Comparison of ENCODE assay signal across 8 mouse cellular contexts in the genomic region with DNA sequence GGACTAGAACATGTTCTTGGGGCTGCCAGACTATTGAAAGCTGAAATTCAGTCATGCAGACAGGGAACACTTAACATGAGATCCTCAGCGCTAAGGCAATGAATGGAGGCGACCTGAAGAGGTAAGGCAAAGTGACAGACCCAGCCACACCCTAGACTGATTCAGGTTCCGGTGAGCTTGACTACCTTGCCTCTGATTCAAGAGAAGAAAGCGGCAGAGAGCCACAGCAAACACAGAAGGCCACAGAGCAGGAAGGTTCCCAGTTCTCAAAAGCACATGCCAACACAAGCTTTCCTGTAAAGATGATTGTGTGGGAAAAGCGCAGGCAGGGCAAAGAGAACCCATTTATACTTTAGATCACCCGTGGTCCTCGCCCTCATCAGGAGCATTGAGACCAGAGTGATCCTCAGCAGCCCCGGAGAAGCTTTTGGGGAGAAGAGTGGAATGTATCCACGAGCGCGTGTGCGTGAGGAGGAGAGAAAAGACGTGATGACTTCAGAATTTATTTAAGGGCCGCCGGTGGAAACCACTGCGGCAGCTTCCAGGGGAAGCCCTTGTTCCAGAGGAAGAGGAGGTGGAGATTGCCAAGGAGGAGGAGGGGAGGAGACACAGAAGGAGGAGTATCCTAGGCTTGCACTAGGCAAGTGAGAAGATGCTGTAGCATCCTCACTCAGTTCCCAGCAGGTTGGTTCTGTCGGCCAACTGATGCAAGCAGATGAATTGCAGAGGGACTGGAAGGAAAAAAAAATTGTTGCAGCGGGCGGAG. TPM values are rescaled to one million over a fixed set of nuclear protein-coding genes. Genes with fewer than 3 reads are reported as not detected.
DNase-seq lines count a peak whose midpoint lies in the region; ATAC-seq and TF ChIP-seq lines count a peak whose summit lies in the region.

No protein-coding gene starts in this region.

- H3K36me3 ChIP-seq in forebrain, embryonic 10.5 days (replicated peaks), result no peaks in the 10 kb centered on the region
- no peaks in the 10 kb centered on the region for H3K36me3 ChIP-seq in liver, postnatal 0 days (replicated peaks; ENCODE audit: insufficient read depth, low read length)

- TF ChIP-seq EP300 in liver, postnatal 0 days (IDR thresholded peaks at IDR 0.05; ENCODE audit: low read depth), result no peak

- ATAC-seq in liver, postnatal 0 days, result no peak
- no peak for ATAC-seq in activated CD4-positive, CD25-positive, alpha-beta regulatory T cell, adult 4 months

- H3K4me3 ChIP-seq in forebrain, embryonic 10.5 days, result peak overlapping the region; percentile 63
- no peak overlapping the region for H3K4me3 ChIP-seq in liver, postnatal 0 days (ENCODE audit: low read depth, low read length)

- peak overlapping the region; percentile 40; the same call in 1 of the 2 replicates for H3K27ac ChIP-seq in forebrain, embryonic 10.5 days
- no peak overlapping the region for H3K27ac ChIP-seq in liver, postnatal 0 days (ENCODE audit: low read depth)

- peaks cover 19% of the 10 kb centered on the region for H3K4me1 ChIP-seq in forebrain, embryonic 10.5 days
- no peaks in the 10 kb centered on the region for H3K4me1 ChIP-seq in liver, postnatal 0 days (ENCODE audit: insufficient read depth)

- H3K9me3 ChIP-seq in forebrain, embryonic 10.5 days, result no peaks in the 10 kb centered on the region
- H3K9me3 ChIP-seq in liver, postnatal 0 days (ENCODE audit: low read length), result no peaks in the 10 kb centered on the region

- no peak for TF ChIP-seq CTCF in liver, postnatal 0 days (IDR thresholded peaks at IDR 0.05; ENCODE audit: low read depth)

- intact Hi-C loops in heart, postnatal 25 days (cut with DNase I), result no loop called here

- peak; percentile 5 for DNase-seq in adrenal gland, postnatal 14 days
- no peak for DNase-seq in adrenal gland, postnatal 4 days (ENCODE audit: low spot score in 2 of 2)
- peak; percentile 17 for DNase-seq in forebrain, embryonic 10.5 days (ENCODE audit: extremely low spot score, low spot score)
- peak; percentile 4 for DNase-seq in heart, postnatal 25 days (ENCODE audit: low spot score)
- peak; percentile 76 for DNase-seq in layer of hippocampus, adult 11-12 months (ENCODE audit: low spot score)
- DNase-seq in liver, postnatal 0 days, result no peak
- peak; percentile 74 to 84 for DNase-seq in right cerebral cortex, postnatal 36 days (ENCODE audit: low spot score in 2 of 2)

- H3K4me2 ChIP-seq in liver, postnatal 0 days (ENCODE audit: low read depth, low read length), result peak overlapping the region; percentile 55

- WGBS in forebrain, embryonic 10.5 days, result 1% methylated on average over 19 of the region's 19 CpGs
- WGBS in liver, postnatal 0 days (ENCODE audit: insufficient replicate concordance), result 3% methylated on average over 19 of the region's 19 CpGs

- H3K27me3 ChIP-seq in forebrain, embryonic 10.5 days (ENCODE audit: poor library complexity, severe bottlenecking), result peaks cover 47% of the 10 kb centered on the region
- peaks cover 20% of the 10 kb centered on the region for H3K27me3 ChIP-seq in liver, postnatal 0 days (ENCODE audit: insufficient read depth, low read length)

- no peak overlapping the region for H3K9ac ChIP-seq in liver, postnatal 0 days (replicated peaks)

RNA-seq across cellular contexts. Expression of gene Ppfia2, which starts 1.0 kb away (rescaled TPM):
- total RNA-seq in adrenal gland, postnatal 14 days (2021), result 7.2 and 8.6 TPM in 2 replicates
- total RNA-seq in adrenal gland, postnatal 4 days (2021), result 10 to 100 TPM; 14.5 to 15.1 TPM
- polyA plus RNA-seq in forebrain, embryonic 10.5 days (2016; fragmentation: Nextera tagmentation; extraction: Ambion mirVana), result 0.34 and 0.47 TPM in 2 replicates
- total RNA-seq in heart, postnatal 25 days (2021), result under 1 TPM; 0.21 to 0.34 TPM
- polyA plus RNA-seq in liver, postnatal 0 days (2015; fragmentation: Nextera tagmentation; extraction: Ambion mirVana), result 0.02 and 0.05 TPM in 2 replicates
- polyA plus RNA-seq in activated CD4-positive, CD25-positive, alpha-beta regulatory T cell, adult 4 months (2017; shearing (Covaris generic)), result not detected

Comparison
In these comparisons a context has a peak if more than half of its experiments do, and no peak if none do; other contexts are left out.
1. DNase-seq: peak in adrenal gland, postnatal 14 days (single experiment), forebrain, embryonic 10.5 days (single experiment), heart, postnatal 25 days (single experiment), layer of hippocampus, adult 11-12 months (single experiment) and right cerebral cortex, postnatal 36 days (2 of 2); none in adrenal gland, postnatal 4 days (0 of 2) and liver, postnatal 0 days (single experiment).